Mouse (Mus musculus) E14TG2a.4 (cell line): ENCODE results near the gene Gadd45b.

Experiments used
- CTCF ChIP-seq: conservative IDR thresholded peaks from 2 replicates; pipeline ENCODE4 v1.5.1; 2014; ENCODE audit warnings: low read length
- NANOG ChIP-seq: IDR thresholded peaks from 2 replicates; pipeline ENCODE4 v1.6.1; 2014; ENCODE audit warnings: borderline replicate concordance, low read length, mixed read lengths

GRCm38 (mm10) chr10:80928586-80929298 is 1.1 kb upstream of the Gadd45b start:
- peak; percentile 58 for TF ChIP-seq CTCF
- TF ChIP-seq NANOG, result no peak
